Mouse (Mus musculus): ENCODE results near the gene Epsti1. TPM values are rescaled to one million over a fixed set of nuclear protein-coding genes. Genes with fewer than 3 reads are reported as not detected.

Epsti1 gene
- polyA plus RNA-seq, 1 experiment from 2014 or later = 0.14 TPM

GRCm38 (mm10) chr14:78048674-78049073, 144.6 kb downstream of the Epsti1 start:
- Histone ChIP-seq H3K4me1 (no peaks in the 10 kb centered on the region), H3K36me3 (no peaks in the 10 kb centered on the region), H3K4me3 (no peak overlapping the region), H3K9me3 (no peaks in the 10 kb centered on the region), H3K27ac (no peak overlapping the region), H3K27me3 (ENCODE audit: insufficient read depth, poor library complexity, severe bottlenecking) (no peaks in the 10 kb centered on the region)
- DNase-seq (ENCODE audit: low spot score) = no peak
- WGBS = 79% methylated on average over 4 of the region's 4 CpGs

Other genes starting within 250 kb of the Epsti1 start
- gene Dnajc15, start 29.1 kb upstream of the Epsti1 start, polyA plus RNA-seq (2016; fragmentation: Nextera tagmentation; extraction: Ambion mirVana) = 123 and 138 TPM in 2 replicates
- gene Fam216b, start 184.8 kb downstream of the Epsti1 start, polyA plus RNA-seq (2016; fragmentation: Nextera tagmentation; extraction: Ambion mirVana) = not detected in 2 replicates

All from heart, embryonic 10.5 days (tissue).